Mouse (Mus musculus) megakaryocyte-erythroid progenitor cell, adult 5-6 weeks (primary cell): Measurements from ENCODE around the gene Cep170. TPM values are rescaled to one million over a fixed set of nuclear protein-coding genes. Genes with fewer than 3 reads are reported as not detected.

Source experiments
- ATAC-seq: replicated peaks from 2 replicates; pipeline ENCODE4 v1.8.0; 2016; ENCODE audit warnings: mild to moderate bottlenecking, inconsistent platforms; ENCODE audit not compliant: severe bottlenecking, poor library complexity, low FRiP score, low TSS enrichment
- total RNA-seq, 2 experiments: library from RNA; stranded (forward) in 1 of 2; stranded (reverse) in 1 of 2; fragments of 200-1000, 215-1000 nt in 1 of 2; fragments of >200 nt in 1 of 2; fragmentation: Nextera tagmentation in 1 of 2; gene quantifications; 2 replicates each; pipeline ENCODE4 v1.2.3; 2014 to 2017

Cep170 gene
- total RNA-seq, 2 experiments from 2014 or later = 28.0 to 38.4 TPM

DNA sequence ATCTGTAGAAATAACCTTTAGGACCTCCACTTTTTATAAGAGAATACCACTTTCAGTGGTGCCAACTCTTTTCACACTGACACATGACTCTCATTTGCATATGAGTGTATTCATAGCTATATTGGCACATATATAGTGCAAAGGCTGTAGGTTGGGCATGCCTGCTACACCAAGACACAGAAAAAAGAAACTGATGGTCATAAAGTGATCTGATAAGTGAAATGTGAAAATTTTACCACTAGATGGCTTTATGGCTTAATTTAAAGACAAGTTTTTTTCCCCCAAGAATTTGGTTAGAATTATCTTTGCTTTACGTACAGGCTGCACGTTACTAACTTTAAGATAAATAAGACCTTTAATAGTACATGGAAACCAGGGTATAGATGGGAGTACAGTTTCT is 51.6 kb downstream of the Cep170 start:
- peak; percentile 55 for ATAC-seq

DNA sequence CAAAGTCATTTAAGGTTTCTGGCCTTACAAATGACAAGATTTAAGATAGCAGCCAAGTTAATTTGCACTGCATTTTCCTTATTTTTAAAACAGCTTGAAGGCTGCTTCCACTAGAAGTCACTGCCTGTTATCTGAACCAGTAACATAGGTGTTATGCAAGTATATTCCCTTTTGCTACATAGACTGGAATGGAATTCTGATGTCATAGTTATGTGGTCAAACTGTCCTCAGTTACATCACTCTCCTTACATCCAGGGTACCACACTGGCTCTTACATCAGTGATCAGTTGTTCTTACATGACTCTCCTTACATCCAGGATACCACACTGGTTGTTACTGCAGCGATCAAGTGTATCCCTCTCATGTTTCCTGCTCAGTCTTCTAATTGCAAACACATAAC is 53.2 kb downstream of the Cep170 start:
- no peak for ATAC-seq

- no peak for ATAC-seq
These were observed 58.3 kb downstream of the Cep170 start for GRCm38 (mm10) chr1:176755586-176755985.

- no peak for ATAC-seq
These were observed 59.8 kb downstream of the Cep170 start for GRCm38 (mm10) chr1:176753861-176754718.

DNA sequence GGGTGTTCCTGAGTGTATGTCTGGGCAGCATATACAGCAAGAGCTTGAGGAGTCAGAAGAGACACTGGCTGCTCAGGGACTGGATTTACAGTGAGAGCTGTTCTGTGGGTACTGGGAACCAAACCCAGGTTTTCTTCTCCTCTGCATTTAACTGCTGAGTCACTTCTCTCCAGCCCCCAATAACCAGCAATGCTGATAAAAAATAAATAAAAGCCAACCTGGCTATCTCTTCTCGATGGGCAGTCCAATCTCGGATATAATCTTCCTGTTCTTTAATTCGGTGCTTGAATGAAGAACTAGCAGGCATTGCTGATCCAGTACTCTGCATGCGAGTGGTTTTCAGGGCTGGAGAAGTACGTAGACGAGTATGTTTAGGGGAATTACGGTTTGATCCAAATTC is 64.2 kb downstream of the Cep170 start:
- ATAC-seq = no peak

DNA sequence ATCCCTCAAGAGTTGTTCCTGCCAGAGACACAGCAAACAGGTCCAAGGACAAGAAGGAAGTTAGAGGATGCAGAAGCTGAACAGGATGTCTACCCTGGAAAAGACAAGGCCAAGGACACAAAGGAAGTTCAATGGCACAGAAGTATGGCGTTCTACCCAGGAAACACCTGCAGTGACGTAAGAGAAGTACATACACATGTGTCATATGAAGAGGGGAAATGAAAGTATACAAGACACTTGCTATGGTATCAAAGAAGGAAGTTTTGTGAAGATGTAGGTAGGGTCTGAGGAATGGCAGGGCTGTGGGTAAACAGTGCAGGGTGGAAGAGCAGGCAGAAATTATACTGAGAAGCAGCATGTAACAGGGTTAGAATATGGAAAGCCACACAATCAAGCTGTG is 81.0 kb downstream of the Cep170 start:
- no peak for ATAC-seq

- 0 out of 2 replicates have a peak, but pooled peaks have one; percentile 20 for ATAC-seq
These were observed 83.3 kb downstream of the Cep170 start for GRCm38 (mm10) chr1:176730528-176730927.

DNA sequence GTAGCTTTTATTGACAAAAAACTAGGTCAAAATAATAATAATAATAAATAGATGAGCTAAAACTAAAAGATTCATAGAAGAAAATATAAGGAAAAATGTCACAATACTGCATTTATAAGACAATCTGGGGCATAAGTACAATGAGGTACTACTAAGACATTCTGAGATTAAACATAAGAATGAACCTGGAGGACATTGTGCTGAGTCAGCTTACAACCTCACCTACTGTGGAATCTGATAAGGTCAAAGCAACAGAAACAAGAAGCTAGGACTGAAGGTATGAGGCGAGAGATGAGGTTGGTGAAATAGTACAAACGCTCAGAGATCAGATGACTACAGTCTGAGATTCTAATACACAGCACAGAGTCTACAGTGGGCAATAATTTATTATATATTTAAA is 86.5 kb downstream of the Cep170 start:
- 0 out of 2 replicates have a peak, but pooled peaks have one; percentile 23 for ATAC-seq

DNA sequence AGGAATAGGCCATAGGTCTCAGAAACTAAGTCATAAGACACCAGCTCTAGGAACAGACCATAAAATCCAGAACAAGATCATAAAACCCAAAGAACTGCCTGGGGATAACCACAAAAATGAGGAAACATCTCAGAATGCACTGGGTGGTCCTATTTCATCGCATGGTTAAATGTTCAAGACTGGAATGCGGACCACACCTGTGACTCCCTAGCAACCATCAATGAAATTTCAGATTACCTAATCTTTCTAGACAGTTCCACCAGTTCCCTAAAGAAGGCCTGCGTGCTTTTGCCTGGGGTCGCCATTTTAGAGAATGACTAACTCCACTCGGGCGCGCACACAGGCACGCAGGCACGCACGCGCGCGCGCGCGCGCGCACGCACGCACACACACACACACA is 89.1 kb downstream of the Cep170 start:
- no peak for ATAC-seq

- ATAC-seq = no peak
These were observed 89.8 kb downstream of the Cep170 start for GRCm38 (mm10) chr1:176723858-176724713.

GRCm38 (mm10) chr1:176712436-176712835 is 101.4 kb downstream of the Cep170 start:
- peak; percentile 97 for ATAC-seq

GRCm38 (mm10) chr1:176700226-176700625 is 113.6 kb downstream of the Cep170 start:
- ATAC-seq = no peak

DNA sequence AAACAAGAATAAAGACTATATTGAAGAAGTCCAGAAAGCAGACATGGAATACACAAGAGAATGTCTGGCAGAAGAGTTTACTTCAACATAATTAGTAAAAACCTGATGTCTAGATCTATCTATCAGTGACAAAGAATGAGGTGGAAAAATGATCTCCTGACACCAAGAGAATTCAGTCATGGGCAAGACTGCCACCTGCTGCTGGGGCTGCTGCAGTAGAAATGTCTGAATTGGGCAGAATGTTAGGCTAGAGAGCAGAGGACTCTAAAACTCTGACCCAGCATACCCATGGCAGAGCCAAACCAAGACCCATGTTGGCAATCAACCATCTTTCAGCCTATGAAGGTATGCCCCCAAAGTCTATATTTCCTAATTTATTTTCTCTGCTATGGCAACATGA is 114.1 kb downstream of the Cep170 start:
- 0 out of 2 replicates have a peak, but pooled peaks have one; percentile 50 for ATAC-seq

DNA sequence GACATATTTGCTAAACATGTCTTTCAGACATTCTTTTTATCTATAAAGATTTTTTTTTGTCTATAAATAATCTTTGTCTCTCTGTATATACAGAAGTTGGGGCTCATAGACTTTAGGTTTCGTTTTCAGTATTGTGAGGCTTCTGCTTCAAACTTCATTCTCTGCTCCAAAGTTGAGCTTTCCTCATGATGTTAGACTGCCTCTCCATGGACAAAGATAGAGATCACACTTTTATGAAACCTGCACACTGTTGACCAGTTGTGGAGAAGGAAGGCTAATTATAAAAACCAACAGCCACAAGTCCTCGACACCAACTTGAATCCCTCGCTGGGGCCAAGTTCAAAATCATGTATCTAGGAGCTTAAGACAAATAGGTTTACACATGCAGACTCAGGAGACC is 115.2 kb downstream of the Cep170 start:
- no peak for ATAC-seq

DNA sequence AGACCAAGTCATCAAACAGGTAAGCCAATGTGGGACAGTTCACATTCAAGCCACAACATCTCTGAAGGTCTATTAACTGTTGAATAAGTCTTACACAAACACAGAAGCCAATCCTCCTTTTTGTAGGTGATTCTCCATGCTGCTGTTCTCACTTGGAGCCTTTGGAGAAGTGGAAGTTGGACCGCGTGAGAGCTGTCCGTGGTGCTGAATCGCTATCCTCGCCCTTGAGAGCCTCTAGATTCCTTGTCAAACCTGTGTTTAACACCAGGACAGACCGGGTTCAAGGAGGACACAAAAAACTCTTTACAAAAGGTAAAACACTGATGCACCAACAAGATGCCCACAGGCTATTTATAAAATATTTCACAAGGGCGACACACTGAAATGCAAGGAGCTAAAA is 116.8 kb downstream of the Cep170 start:
- ATAC-seq = peak; percentile 70

DNA sequence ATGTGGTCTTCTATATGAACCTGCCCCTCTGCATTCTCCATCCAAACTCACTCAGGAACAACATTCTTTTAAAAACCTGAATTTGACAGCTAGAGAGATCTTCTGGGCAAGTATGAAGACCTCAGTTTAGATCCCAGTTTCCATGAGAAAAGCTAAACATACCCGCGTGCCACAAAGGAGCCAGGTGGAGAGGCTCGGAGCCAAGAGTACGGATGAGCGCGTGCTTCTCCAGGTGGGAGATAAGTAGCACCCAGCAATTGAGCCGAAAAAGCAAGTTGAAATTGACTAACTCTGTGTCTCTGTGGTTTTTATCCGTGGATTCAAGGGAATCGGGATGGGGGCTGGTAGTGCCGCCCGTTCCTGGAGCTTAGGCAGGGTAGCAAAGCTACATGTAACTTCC is 122.8 kb downstream of the Cep170 start:
- no peak for ATAC-seq

DNA sequence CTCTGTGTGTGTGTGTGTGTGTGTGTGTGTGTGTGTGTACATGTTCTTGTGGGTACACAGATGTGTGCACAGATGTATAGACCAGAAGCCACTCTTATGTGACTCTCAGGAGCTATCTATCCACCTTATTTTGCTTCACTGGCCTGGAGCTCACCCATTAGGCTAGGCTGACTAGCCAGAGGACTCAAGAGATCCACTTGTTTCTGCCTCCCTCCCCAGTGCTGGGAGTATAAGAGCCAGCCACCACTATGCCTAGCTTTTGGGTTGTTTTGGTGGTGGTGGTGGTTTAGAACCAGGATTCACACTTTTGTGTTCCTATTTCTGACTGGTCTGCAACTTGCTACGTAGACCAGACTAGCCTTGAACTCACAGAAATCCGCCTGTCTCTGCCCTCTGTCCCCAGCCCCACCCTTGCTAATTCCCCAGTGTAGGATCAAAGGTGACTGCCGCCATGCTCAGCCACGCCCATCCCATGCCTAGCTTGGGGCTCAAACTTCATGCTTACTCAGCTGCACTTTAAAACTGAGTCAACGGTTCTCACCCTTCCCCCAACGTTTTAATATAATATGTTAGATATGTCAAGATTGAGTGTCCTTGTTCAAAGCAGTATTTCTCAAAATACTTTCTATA is 125.5 kb downstream of the Cep170 start:
- no peak for ATAC-seq
